Mouse (Mus musculus) myocyte (in vitro differentiated cells): ENCODE measurements at regions not wholly inside any gene's neighbourhood (a gene's known extent, or its start where the extent isn't known, plus 50 kb on each side); places are given as distances from the start of the nearest gene placed in this dataset.

Experiments used
- CEBPB ChIP-seq: IDR thresholded peaks from 2 replicates; pipeline ENCODE4 v1.6.1; 2011; ENCODE audit warnings: mild to moderate bottlenecking, moderate library complexity; ENCODE audit not compliant: poor library complexity, insufficient read depth, severe bottlenecking
- E2F4 ChIP-seq: IDR thresholded peaks from one replicate; pipeline ENCODE4 v1.6.1; 2011; ENCODE audit warnings: mild to moderate bottlenecking, control low read depth, moderate library complexity; ENCODE audit not compliant: insufficient read depth
- MAX ChIP-seq: IDR thresholded peaks from one replicate; pipeline ENCODE4 v1.6.1; 2011; ENCODE audit warnings: low read depth, mild to moderate bottlenecking, control low read depth
- POLR2A ChIP-seq: IDR thresholded peaks from one replicate; pipeline ENCODE4 v1.6.1; 2011; ENCODE audit warnings: low read depth, mild to moderate bottlenecking, control low read depth, moderate library complexity; ENCODE audit not compliant: insufficient read length
- TCF12 ChIP-seq: IDR thresholded peaks from one replicate; pipeline ENCODE4 v1.6.1; 2011; ENCODE audit warnings: mild to moderate bottlenecking, control low read depth; ENCODE audit not compliant: poor library complexity, insufficient read depth, severe bottlenecking
- USF1 ChIP-seq: IDR thresholded peaks from one replicate; pipeline ENCODE4 v1.6.1; 2011; ENCODE audit warnings: low read depth, mild to moderate bottlenecking, control low read depth, moderate library complexity

GRCm38 (mm10) chr5:46826381-46826780 is 969.0 kb upstream of the Lcorl start:
- TF ChIP-seq TCF12 = no peak
- no peak for TF ChIP-seq MAX
- no peak for TF ChIP-seq USF1
- no peak for TF ChIP-seq POLR2A
- no peak for TF ChIP-seq E2F4
- TF ChIP-seq CEBPB = no peak
